Mouse (Mus musculus): ENCODE measurements at regions not wholly inside any gene's neighbourhood (a gene's known extent, or its start where the extent isn't known, plus 50 kb on each side); places are given as distances from the start of the nearest gene placed in this dataset.

DNA sequence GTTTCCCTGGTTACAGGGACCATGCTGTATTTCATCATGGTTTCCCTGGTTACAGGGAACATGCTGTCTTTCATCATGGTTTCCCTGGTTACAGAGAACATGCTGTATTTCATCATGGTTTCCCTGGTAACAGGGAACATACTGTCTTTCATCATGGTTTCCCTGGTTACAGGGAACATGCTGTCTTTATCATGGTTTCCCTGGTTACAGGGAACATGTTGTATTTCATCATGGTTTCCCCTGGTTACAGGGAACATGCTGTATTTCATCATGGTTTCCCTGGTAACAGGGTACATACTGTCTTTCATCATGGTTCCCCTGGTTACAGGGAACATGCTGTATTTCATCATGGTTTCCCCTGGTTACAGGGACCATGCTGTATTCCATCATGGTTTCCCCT lies 1579.5 kb downstream of the 4930444P10Rik start:
- TF ChIP-seq CTCF (IDR thresholded peaks at IDR 0.05; ENCODE audit: borderline replicate concordance, extremely low read depth, insufficient read depth, insufficient read length) (no peak), POLR2A (IDR thresholded peaks at IDR 0.05; ENCODE audit: borderline replicate concordance, extremely low read depth, insufficient read depth, insufficient read length, poor library complexity, severe bottlenecking) (no peak)

Measured in brain, embryonic 14.5 days (tissue).